Mouse (Mus musculus): ENCODE results near the gene Arhgap4. TPM values are rescaled to one million over a fixed set of nuclear protein-coding genes. Genes with fewer than 3 reads are reported as not detected.

The Arhgap4 gene
- polyA plus RNA-seq, 1 experiment: 583 TPM

DNA sequence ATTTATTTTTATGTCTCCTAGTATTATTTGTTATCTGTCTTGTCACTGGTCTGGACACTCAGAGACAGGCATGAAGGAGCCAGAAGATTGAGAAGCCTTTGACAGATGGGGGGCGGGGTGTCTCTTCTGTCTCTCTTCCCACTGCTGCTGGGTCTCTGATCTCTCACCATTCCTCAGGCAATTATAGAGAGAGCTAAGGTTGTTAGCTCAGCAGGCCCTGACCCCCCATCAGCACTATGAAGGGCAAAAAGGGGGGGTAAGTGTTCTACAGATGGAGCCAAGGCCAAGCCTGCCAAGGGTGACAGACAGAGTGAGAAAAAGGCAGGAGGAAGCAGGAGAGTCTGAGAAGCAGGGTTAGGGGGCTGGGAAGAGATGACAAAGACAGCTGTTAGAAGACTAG, 49.7 kb downstream of the Arhgap4 start:
- TF ChIP-seq POLR2A (IDR thresholded peaks at IDR 0.05; ENCODE audit: control insufficient read depth, extremely low read depth, insufficient read depth, low read length, poor library complexity): no peak
- no peak for TF ChIP-seq CTCF (IDR thresholded peaks at IDR 0.05; ENCODE audit: borderline replicate concordance, control insufficient read depth, extremely low read depth, insufficient read depth, low read length, poor library complexity)
- WGBS: 67% methylated on average over 1 of the region's 1 CpGs
- no peaks in the 10 kb centered on the region for H3K27me3 ChIP-seq (ENCODE audit: control insufficient read depth, insufficient read depth, low read length)
- no peak overlapping the region for H3K27ac ChIP-seq (ENCODE audit: control insufficient read depth, insufficient read depth, low read length)
- no peaks in the 10 kb centered on the region for H3K4me1 ChIP-seq (replicated peaks; ENCODE audit: control insufficient read depth, insufficient read depth, low read length)
- no peak overlapping the region for H3K4me3 ChIP-seq (ENCODE audit: control insufficient read depth, insufficient read depth, low read length)
- no peaks in the 10 kb centered on the region for H3K36me3 ChIP-seq (ENCODE audit: control insufficient read depth, insufficient read depth, low read length)
- no peak for DNase-seq

DNA sequence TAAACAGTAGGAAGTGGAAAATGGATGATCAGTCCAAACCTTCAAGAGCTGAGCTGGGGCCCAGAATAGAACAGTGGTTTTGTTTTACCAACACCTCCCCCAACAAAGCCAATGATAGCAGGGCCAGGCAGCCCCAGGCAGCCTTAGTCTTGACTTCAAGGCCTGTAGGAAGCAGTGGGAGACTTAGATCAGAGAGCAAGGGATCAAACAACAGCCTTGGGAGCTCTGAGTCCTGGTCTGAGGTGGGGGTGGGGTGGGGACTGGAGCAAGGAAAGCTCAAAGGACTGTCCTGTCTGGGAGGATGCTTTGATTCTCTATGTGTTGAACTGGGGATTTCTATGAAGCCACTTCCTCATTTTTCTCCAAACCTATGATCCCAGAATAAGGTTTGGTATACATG, 50.2 kb downstream of the Arhgap4 start:
- H3K4me3 ChIP-seq (ENCODE audit: control insufficient read depth, insufficient read depth, low read length): no peak overlapping the region
- TF ChIP-seq CTCF (IDR thresholded peaks at IDR 0.05; ENCODE audit: borderline replicate concordance, control insufficient read depth, extremely low read depth, insufficient read depth, low read length, poor library complexity) (no peak), POLR2A (IDR thresholded peaks at IDR 0.05; ENCODE audit: control insufficient read depth, extremely low read depth, insufficient read depth, low read length, poor library complexity) (no peak)
- H3K36me3 ChIP-seq (ENCODE audit: control insufficient read depth, insufficient read depth, low read length): no peaks in the 10 kb centered on the region
- no peak overlapping the region for H3K27ac ChIP-seq (ENCODE audit: control insufficient read depth, insufficient read depth, low read length)
- DNase-seq: no peak
- H3K4me1 ChIP-seq (replicated peaks; ENCODE audit: control insufficient read depth, insufficient read depth, low read length): no peaks in the 10 kb centered on the region
- H3K27me3 ChIP-seq (ENCODE audit: control insufficient read depth, insufficient read depth, low read length): no peaks in the 10 kb centered on the region

DNA sequence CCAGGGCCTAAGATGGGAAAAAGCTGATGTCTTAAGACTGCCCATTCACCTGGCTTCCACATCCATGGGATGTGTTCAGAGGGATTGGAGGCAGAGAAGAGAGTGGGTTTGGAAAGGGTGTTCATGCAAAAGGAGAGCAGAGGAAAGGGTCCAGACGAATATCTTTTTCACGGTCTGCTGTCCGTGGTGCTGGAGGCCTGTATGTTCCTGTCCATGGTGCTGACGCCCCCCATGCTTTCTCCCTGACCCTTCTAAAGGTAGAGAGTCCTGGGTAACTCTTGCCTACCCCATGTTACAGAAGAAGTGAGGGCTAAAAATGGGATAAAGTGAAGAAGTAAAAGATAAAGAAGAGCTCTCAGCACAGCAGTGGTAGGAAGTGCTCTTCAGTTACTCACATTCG, 52.3 kb downstream of the Arhgap4 start:
- H3K27me3 ChIP-seq (ENCODE audit: control insufficient read depth, insufficient read depth, low read length): no peaks in the 10 kb centered on the region
- peak; percentile 10 for DNase-seq
- TF ChIP-seq POLR2A (IDR thresholded peaks at IDR 0.05; ENCODE audit: control insufficient read depth, extremely low read depth, insufficient read depth, low read length, poor library complexity): no peak
- no peak for TF ChIP-seq CTCF (IDR thresholded peaks at IDR 0.05; ENCODE audit: borderline replicate concordance, control insufficient read depth, extremely low read depth, insufficient read depth, low read length, poor library complexity)
- no peaks in the 10 kb centered on the region for H3K36me3 ChIP-seq (ENCODE audit: control insufficient read depth, insufficient read depth, low read length)
- WGBS: 22% methylated on average over 5 of the region's 5 CpGs
- H3K4me3 ChIP-seq (ENCODE audit: control insufficient read depth, insufficient read depth, low read length): no peak overlapping the region
- H3K4me1 ChIP-seq (replicated peaks; ENCODE audit: control insufficient read depth, insufficient read depth, low read length): no peaks in the 10 kb centered on the region
- no peak overlapping the region for H3K27ac ChIP-seq (ENCODE audit: control insufficient read depth, insufficient read depth, low read length)

DNA sequence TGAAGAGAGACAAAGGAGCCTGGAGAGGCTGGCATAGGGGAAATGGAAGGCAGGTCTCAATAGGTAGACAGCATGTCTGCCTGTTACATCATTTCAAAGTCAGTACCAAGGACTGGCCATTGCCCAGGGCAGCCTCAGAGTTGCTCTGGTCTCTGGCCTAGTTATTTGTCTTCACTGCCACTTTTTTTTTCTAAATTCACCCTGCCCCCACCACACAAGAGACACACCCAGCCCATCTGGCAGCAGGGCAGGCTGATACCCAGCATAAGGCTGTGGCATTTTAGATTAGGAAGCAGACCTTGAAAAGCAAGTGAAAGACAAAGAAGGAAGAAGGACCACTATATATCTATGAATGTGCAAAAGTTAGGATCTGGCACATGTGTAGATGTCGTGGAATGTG, 53.8 kb downstream of the Arhgap4 start:
- Histone ChIP-seq H3K27me3 (ENCODE audit: control insufficient read depth, insufficient read depth, low read length) (no peaks in the 10 kb centered on the region), H3K4me3 (ENCODE audit: control insufficient read depth, insufficient read depth, low read length) (no peak overlapping the region), H3K27ac (ENCODE audit: control insufficient read depth, insufficient read depth, low read length) (no peak overlapping the region), H3K36me3 (ENCODE audit: control insufficient read depth, insufficient read depth, low read length) (no peaks in the 10 kb centered on the region), H3K4me1 (replicated peaks; ENCODE audit: control insufficient read depth, insufficient read depth, low read length) (no peaks in the 10 kb centered on the region)
- 65% methylated on average over 1 of the region's 1 CpGs for WGBS
- no peak for DNase-seq
- TF ChIP-seq POLR2A (IDR thresholded peaks at IDR 0.05; ENCODE audit: control insufficient read depth, extremely low read depth, insufficient read depth, low read length, poor library complexity) (no peak), CTCF (IDR thresholded peaks at IDR 0.05; ENCODE audit: borderline replicate concordance, control insufficient read depth, extremely low read depth, insufficient read depth, low read length, poor library complexity) (no peak)

DNA sequence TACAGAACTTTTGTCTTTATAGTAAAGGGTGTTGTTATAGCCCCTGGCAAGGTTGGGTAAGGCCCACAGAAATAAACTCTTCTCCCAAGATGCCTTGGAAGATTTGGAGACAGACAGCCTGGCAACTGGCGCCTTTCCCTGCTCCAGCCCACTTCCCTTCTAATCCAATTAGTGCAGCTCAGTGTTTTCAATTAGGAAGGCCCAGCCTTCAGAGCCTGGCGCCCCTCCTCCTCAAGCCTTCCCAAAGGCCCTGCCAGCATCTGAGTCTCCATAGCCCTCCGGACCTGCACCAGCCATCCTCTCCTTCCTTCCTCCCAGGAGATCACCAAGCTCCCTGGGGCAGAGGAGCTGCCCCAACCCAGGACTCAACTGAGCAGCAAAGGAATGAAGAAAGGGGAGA, 54.4 kb downstream of the Arhgap4 start:
- no peaks in the 10 kb centered on the region for H3K27me3 ChIP-seq (ENCODE audit: control insufficient read depth, insufficient read depth, low read length)
- H3K27ac ChIP-seq (ENCODE audit: control insufficient read depth, insufficient read depth, low read length): no peak overlapping the region
- H3K4me1 ChIP-seq (replicated peaks; ENCODE audit: control insufficient read depth, insufficient read depth, low read length): no peaks in the 10 kb centered on the region
- no peak overlapping the region for H3K4me3 ChIP-seq (ENCODE audit: control insufficient read depth, insufficient read depth, low read length)
- no peak for TF ChIP-seq POLR2A (IDR thresholded peaks at IDR 0.05; ENCODE audit: control insufficient read depth, extremely low read depth, insufficient read depth, low read length, poor library complexity)
- no peak for TF ChIP-seq CTCF (IDR thresholded peaks at IDR 0.05; ENCODE audit: borderline replicate concordance, control insufficient read depth, extremely low read depth, insufficient read depth, low read length, poor library complexity)
- no peak for DNase-seq
- H3K36me3 ChIP-seq (ENCODE audit: control insufficient read depth, insufficient read depth, low read length): no peaks in the 10 kb centered on the region
- 54% methylated on average over 3 of the region's 3 CpGs for WGBS

DNA sequence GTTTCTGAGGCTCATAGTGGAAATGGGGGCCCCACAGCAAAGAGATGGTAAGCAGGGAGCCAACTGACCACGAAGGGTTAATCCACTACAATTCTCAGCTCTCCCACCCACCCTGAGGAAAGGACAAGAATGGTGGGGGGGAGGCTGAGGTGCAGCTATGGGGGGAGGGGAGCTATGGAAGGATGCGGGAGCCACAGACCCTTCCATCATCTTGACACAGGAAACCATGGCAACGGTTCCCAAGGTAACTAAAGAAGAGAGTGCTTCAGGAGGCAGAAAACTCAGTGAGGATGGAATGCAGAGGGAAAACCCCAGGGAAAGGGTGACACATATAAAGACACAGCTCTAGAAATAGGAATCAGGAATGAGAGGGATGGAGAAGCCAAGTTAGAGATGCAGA, 57.0 kb downstream of the Arhgap4 start:
- DNase-seq: no peak
- Histone ChIP-seq H3K4me3 (ENCODE audit: control insufficient read depth, insufficient read depth, low read length) (no peak overlapping the region), H3K27me3 (ENCODE audit: control insufficient read depth, insufficient read depth, low read length) (no peaks in the 10 kb centered on the region), H3K27ac (ENCODE audit: control insufficient read depth, insufficient read depth, low read length) (no peak overlapping the region), H3K4me1 (replicated peaks; ENCODE audit: control insufficient read depth, insufficient read depth, low read length) (no peaks in the 10 kb centered on the region), H3K36me3 (ENCODE audit: control insufficient read depth, insufficient read depth, low read length) (no peaks in the 10 kb centered on the region)
- WGBS: 44% methylated on average over 3 of the region's 3 CpGs
- TF ChIP-seq CTCF (IDR thresholded peaks at IDR 0.05; ENCODE audit: borderline replicate concordance, control insufficient read depth, extremely low read depth, insufficient read depth, low read length, poor library complexity): no peak
- TF ChIP-seq POLR2A (IDR thresholded peaks at IDR 0.05; ENCODE audit: control insufficient read depth, extremely low read depth, insufficient read depth, low read length, poor library complexity): no peak

DNA sequence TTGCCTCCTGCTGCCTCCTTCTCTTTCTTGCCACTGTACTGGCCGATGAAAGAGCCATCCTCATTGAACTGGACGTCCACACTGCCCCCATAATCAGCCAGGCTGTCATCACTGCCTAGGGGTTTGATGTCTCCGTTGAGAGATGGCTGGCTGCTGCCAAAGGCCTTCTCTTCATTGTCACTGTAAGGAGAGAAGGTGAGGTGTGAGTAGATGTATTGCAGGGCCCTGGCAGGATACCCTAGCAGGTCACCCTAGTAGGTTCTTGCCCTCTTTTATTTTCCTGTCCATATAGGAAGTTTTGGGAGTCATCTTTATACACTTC, 66.6 kb downstream of the Arhgap4 start:
- DNase-seq: no peak
- Histone ChIP-seq H3K27me3 (ENCODE audit: control insufficient read depth, insufficient read depth, low read length) (no peaks in the 10 kb centered on the region), H3K4me1 (replicated peaks; ENCODE audit: control insufficient read depth, insufficient read depth, low read length) (no peaks in the 10 kb centered on the region), H3K4me3 (ENCODE audit: control insufficient read depth, insufficient read depth, low read length) (no peak overlapping the region), H3K36me3 (ENCODE audit: control insufficient read depth, insufficient read depth, low read length) (no peaks in the 10 kb centered on the region), H3K27ac (ENCODE audit: control insufficient read depth, insufficient read depth, low read length) (no peak overlapping the region)
- WGBS: 100% methylated on average over 2 of the region's 3 CpGs
- no peak for TF ChIP-seq POLR2A (IDR thresholded peaks at IDR 0.05; ENCODE audit: control insufficient read depth, extremely low read depth, insufficient read depth, low read length, poor library complexity)

Data from thymus, adult 2 months (tissue).